Mouse (Mus musculus) midbrain, embryonic 13.5 days (tissue): Measurements from ENCODE around the gene Mymx. TPM values are rescaled to one million over a fixed set of nuclear protein-coding genes. Genes with fewer than 3 reads are reported as not detected.

ENCODE experiments used
- ATAC-seq: fragments of 200-750 bp; cut with Nextera tagmentation; 2 replicates; pipeline ENCODE4 v1.8.0; 2017; ENCODE audit warnings: mild to moderate bottlenecking, moderate TSS enrichment, moderate library complexity
- H3K27ac ChIP-seq: fragments of 300-500 bp; sonication (generic); 2 replicates; pipeline ENCODE4 v1.5.1; 2015; ENCODE audit warnings: inconsistent platforms, mild to moderate bottlenecking, moderate library complexity
- H3K27me3 ChIP-seq: fragments of 300-500 bp; sonication (generic); 2 replicates; pipeline ENCODE4 v1.6.1; 2015; ENCODE audit warnings: mild to moderate bottlenecking, inconsistent platforms
- H3K36me3 ChIP-seq: fragments of 300-500 bp; sonication (generic); 2 replicates; pipeline ENCODE4 v1.6.1; 2015; ENCODE audit warnings: mild to moderate bottlenecking, inconsistent platforms
- H3K4me1 ChIP-seq: fragments of 300-500 bp; sonication (generic); replicated peaks from 2 replicates; pipeline ENCODE4 v1.6.1; 2015; ENCODE audit warnings: inconsistent platforms
- H3K4me2 ChIP-seq: fragments of 300-500 bp; sonication (generic); replicated peaks from 2 replicates; pipeline ENCODE4 v1.6.1; 2015; ENCODE audit warnings: moderate library complexity, mild to moderate bottlenecking, inconsistent platforms
- H3K4me3 ChIP-seq: fragments of 300-500 bp; sonication (generic); replicated peaks from 2 replicates; pipeline ENCODE4 v1.5.1; 2015; ENCODE audit warnings: mild to moderate bottlenecking, inconsistent platforms
- H3K9ac ChIP-seq: fragments of 300-500 bp; sonication (generic); replicated peaks from 2 replicates; pipeline ENCODE4 v1.6.1; 2015; ENCODE audit warnings: mild to moderate bottlenecking, inconsistent platforms
- H3K9me3 ChIP-seq: fragments of 300-500 bp; sonication (generic); 2 replicates; pipeline ENCODE4 v1.6.1; 2016; ENCODE audit warnings: mild to moderate bottlenecking, inconsistent platforms
- WGBS: fragments of 180-500 bp; shearing (Covaris S2); methylation state at CpG from one replicate; pipeline ENCODE4 v1.1.7; 2015; 5-methylcytosine and 5-hydroxymethylcytosine counted together
- polyA plus RNA-seq: library from polyadenylated mRNA; unstranded; fragments of >200 nt; fragmentation: Nextera tagmentation; extraction: Ambion mirVana; gene quantifications from 2 replicates; pipeline ENCODE4 v1.2.1, GENCODE M21; 2015

Mymx gene
- polyA plus RNA-seq, 1 experiment from 2014 or later: not detected

GRCm38 (mm10) chr17:45565103-45565502, 36.8 kb downstream of the Mymx start:
- Histone ChIP-seq H3K27me3 (no peaks in the 10 kb centered on the region), H3K9me3 (no peaks in the 10 kb centered on the region), H3K4me3 (peak overlapping the region; percentile 56), H3K27ac (peak overlapping the region; percentile 85), H3K4me1 (peaks cover 54% of the 10 kb centered on the region), H3K36me3 (peaks cover 47% of the 10 kb centered on the region), H3K9ac (peak overlapping the region; percentile 76), H3K4me2 (peak overlapping the region; percentile 99)
- ATAC-seq: no peak
- 96% methylated on average over 11 of the region's 11 CpGs for WGBS

- H3K4me3 ChIP-seq: peak overlapping the region; percentile 56
- H3K27me3 ChIP-seq: no peaks in the 10 kb centered on the region
- peaks cover 42% of the 10 kb centered on the region for H3K36me3 ChIP-seq
- WGBS: 9% methylated on average over 18 of the region's 18 CpGs
- no peaks in the 10 kb centered on the region for H3K9me3 ChIP-seq
- ATAC-seq: no peak; the same call in 1 of the 2 replicates
- H3K27ac ChIP-seq: peak overlapping the region; percentile 85
- H3K9ac ChIP-seq: peak overlapping the region; percentile 76
- H3K4me2 ChIP-seq: peak overlapping the region; percentile 99
- H3K4me1 ChIP-seq: peaks cover 49% of the 10 kb centered on the region
Measured at GRCm38 (mm10) chr17:45564531-45565084, 37.3 kb downstream of the Mymx start.

GRCm38 (mm10) chr17:45563655-45564530, 38.0 kb downstream of the Mymx start, which contains the start of gene Slc35b2:
Gene Slc35b2 (plus strand): TSS chr17:45563874.
- peak within 1 kb of the TSS; percentile 85 for H3K27ac ChIP-seq
- peak within 1 kb of the TSS; percentile 99 for H3K4me2 ChIP-seq
- peak within 1 kb of the TSS; percentile 76 for H3K9ac ChIP-seq
- peaks cover 35% of the 10 kb centered on the region for H3K36me3 ChIP-seq
- H3K27me3 ChIP-seq: no peaks in the 10 kb centered on the region
- ATAC-seq: peak; percentile 86
- H3K4me3 ChIP-seq: peak within 1 kb of the TSS; percentile 56
- H3K9me3 ChIP-seq: no peaks in the 10 kb centered on the region
- H3K4me1 ChIP-seq: peaks cover 43% of the 10 kb centered on the region
- WGBS: under 1% methylated on average over 58 of the region's 61 CpGs

GRCm38 (mm10) chr17:45563216-45563615, 38.7 kb downstream of the Mymx start:
- H3K36me3 ChIP-seq: peaks cover 28% of the 10 kb centered on the region
- peaks cover 36% of the 10 kb centered on the region for H3K4me1 ChIP-seq
- H3K27me3 ChIP-seq: no peaks in the 10 kb centered on the region
- peak overlapping the region; percentile 99; the same call in 1 of the 2 replicates for H3K4me2 ChIP-seq
- WGBS: 78% methylated on average over 12 of the region's 12 CpGs
- no peak overlapping the region for H3K4me3 ChIP-seq
- no peak overlapping the region for H3K27ac ChIP-seq
- no peaks in the 10 kb centered on the region for H3K9me3 ChIP-seq
- H3K9ac ChIP-seq: no peak overlapping the region
- no peak for ATAC-seq

GRCm38 (mm10) chr17:45559732-45560525, 42.0 kb downstream of the Mymx start:
- H3K9me3 ChIP-seq: no peaks in the 10 kb centered on the region
- peaks cover 12% of the 10 kb centered on the region for H3K27me3 ChIP-seq
- H3K9ac ChIP-seq: no peak overlapping the region
- no peak overlapping the region for H3K4me2 ChIP-seq
- ATAC-seq: no peak
- H3K4me1 ChIP-seq: peaks cover 29% of the 10 kb centered on the region
- 88% methylated on average over 15 of the region's 15 CpGs for WGBS
- no peak overlapping the region for H3K27ac ChIP-seq
- H3K36me3 ChIP-seq: no peaks in the 10 kb centered on the region
- H3K4me3 ChIP-seq: no peak overlapping the region

GRCm38 (mm10) chr17:45557998-45558862, 43.7 kb downstream of the Mymx start:
- no peak for ATAC-seq
- Histone ChIP-seq H3K36me3 (no peaks in the 10 kb centered on the region), H3K4me2 (no peak overlapping the region), H3K27me3 (peaks cover 12% of the 10 kb centered on the region), H3K9ac (0 out of 2 replicates have a peak overlapping the region, but pooled peaks have one; percentile 33), H3K4me3 (no peak overlapping the region), H3K9me3 (no peaks in the 10 kb centered on the region), H3K27ac (no peak overlapping the region), H3K4me1 (peaks cover 22% of the 10 kb centered on the region)
- 72% methylated on average over 16 of the region's 16 CpGs for WGBS

GRCm38 (mm10) chr17:45557246-45557824, 44.6 kb downstream of the Mymx start:
- H3K27me3 ChIP-seq: peaks cover 12% of the 10 kb centered on the region
- WGBS: 65% methylated on average over 7 of the region's 7 CpGs
- H3K36me3 ChIP-seq: no peaks in the 10 kb centered on the region
- H3K4me3 ChIP-seq: no peak overlapping the region
- no peak overlapping the region for H3K4me2 ChIP-seq
- no peak for ATAC-seq
- H3K9me3 ChIP-seq: no peaks in the 10 kb centered on the region
- peak overlapping the region; percentile 76; the same call in 1 of the 2 replicates for H3K9ac ChIP-seq
- peaks cover 22% of the 10 kb centered on the region for H3K4me1 ChIP-seq
- no peak overlapping the region for H3K27ac ChIP-seq

- Histone ChIP-seq H3K4me1 (peaks cover 26% of the 10 kb centered on the region), H3K9me3 (no peaks in the 10 kb centered on the region), H3K36me3 (no peaks in the 10 kb centered on the region), H3K9ac (peak overlapping the region; percentile 76), H3K4me3 (peak overlapping the region; percentile 67), H3K27me3 (peaks cover 12% of the 10 kb centered on the region), H3K4me2 (peak overlapping the region; percentile 97), H3K27ac (no peak overlapping the region)
- no peak for ATAC-seq
- 72% methylated on average over 3 of the region's 3 CpGs for WGBS
Measured at GRCm38 (mm10) chr17:45556514-45557245, 45.2 kb downstream of the Mymx start.

- Histone ChIP-seq H3K9me3 (no peaks in the 10 kb centered on the region), H3K4me1 (peaks cover 32% of the 10 kb centered on the region), H3K27ac (no peak overlapping the region), H3K4me3 (peak overlapping the region; percentile 67), H3K9ac (peak overlapping the region; percentile 76), H3K27me3 (peaks cover 12% of the 10 kb centered on the region), H3K4me2 (peak overlapping the region; percentile 97), H3K36me3 (no peaks in the 10 kb centered on the region)
- 2% methylated on average over 14 of the region's 14 CpGs for WGBS
- no peak for ATAC-seq
Measured at GRCm38 (mm10) chr17:45556107-45556489, 45.8 kb downstream of the Mymx start.

- peaks cover 12% of the 10 kb centered on the region for H3K27me3 ChIP-seq
- H3K36me3 ChIP-seq: no peaks in the 10 kb centered on the region
- peaks cover 35% of the 10 kb centered on the region for H3K4me1 ChIP-seq
- no peaks in the 10 kb centered on the region for H3K9me3 ChIP-seq
- 0 out of 2 replicates have a peak within 1 kb of the TSS, but pooled peaks have one; percentile 21 for H3K27ac ChIP-seq
- WGBS: under 1% methylated on average over 45 of the region's 45 CpGs
- peak within 1 kb of the TSS; percentile 67 for H3K4me3 ChIP-seq
- peak; percentile 72 for ATAC-seq
- peak within 1 kb of the TSS; percentile 76 for H3K9ac ChIP-seq
- H3K4me2 ChIP-seq: peak within 1 kb of the TSS; percentile 97
Measured at GRCm38 (mm10) chr17:45555452-45556106, 46.3 kb downstream of the Mymx start, which contains the start of gene Nfkbie. Gene Nfkbie (plus strand): TSS chr17:45555703.
